Mouse (Mus musculus) G1E-ER4 (cell line): ENCODE measurements at regions not wholly inside any gene's neighbourhood (a gene's known extent, or its start where the extent isn't known, plus 50 kb on each side); places are given as distances from the start of the nearest gene placed in this dataset.

Experiments used
- GATA1 ChIP-seq: IDR thresholded peaks from one replicate; pipeline ENCODE4 v1.8.0; 2012; ENCODE audit warnings: low read length, inconsistent platforms

GRCm38 (mm10) chr7:83012145-83012544, 145.0 kb downstream of the Mex3b start:
- TF ChIP-seq GATA1: no peak

GRCm38 (mm10) chr7:83014725-83015690, 147.9 kb downstream of the Mex3b start:
- no peak for TF ChIP-seq GATA1

GRCm38 (mm10) chr7:83015756-83016155, 148.6 kb downstream of the Mex3b start:
- no peak for TF ChIP-seq GATA1

GRCm38 (mm10) chr7:83016566-83016965, 149.4 kb downstream of the Mex3b start:
- TF ChIP-seq GATA1: no peak

GRCm38 (mm10) chr7:83020584-83020983, 153.5 kb downstream of the Mex3b start:
- TF ChIP-seq GATA1: no peak

- TF ChIP-seq GATA1: no peak
These were observed 156.9 kb downstream of the Mex3b start for GRCm38 (mm10) chr7:83023990-83024389.

GRCm38 (mm10) chr7:83031101-83031500, 164.0 kb downstream of the Mex3b start:
- TF ChIP-seq GATA1: peak; percentile 63

- no peak for TF ChIP-seq GATA1
These were observed 164.9 kb downstream of the Mex3b start for GRCm38 (mm10) chr7:83032025-83032424.

GRCm38 (mm10) chr7:83032924-83033323, 165.8 kb downstream of the Mex3b start:
- no peak for TF ChIP-seq GATA1

GRCm38 (mm10) chr7:83035190-83035589, 168.1 kb downstream of the Mex3b start:
- TF ChIP-seq GATA1: no peak

- TF ChIP-seq GATA1: no peak
These were observed 169.3 kb downstream of the Mex3b start for GRCm38 (mm10) chr7:83036397-83036796.

- TF ChIP-seq GATA1: no peak
These were observed 170.0 kb downstream of the Mex3b start for GRCm38 (mm10) chr7:83037100-83037499.

GRCm38 (mm10) chr7:83037714-83038113, 170.6 kb downstream of the Mex3b start:
- no peak for TF ChIP-seq GATA1

GRCm38 (mm10) chr7:83043746-83044145, 176.6 kb downstream of the Mex3b start:
- no peak for TF ChIP-seq GATA1

- no peak for TF ChIP-seq GATA1
These were observed 178.1 kb downstream of the Mex3b start for GRCm38 (mm10) chr7:83045266-83045665.

- no peak for TF ChIP-seq GATA1
These were observed 182.9 kb downstream of the Mex3b start for GRCm38 (mm10) chr7:83050011-83050410.

- TF ChIP-seq GATA1: no peak
These were observed 183.8 kb downstream of the Mex3b start for GRCm38 (mm10) chr7:83050833-83051497.
